Mouse (Mus musculus) heart, postnatal 0 days (tissue): ENCODE results near the gene Hhipl1.

Experiments
- CTCF ChIP-seq: IDR thresholded peaks from 2 replicates; pipeline ENCODE4 v1.5.1; 2016; ENCODE audit warnings: antibody characterized with exemption, control low read depth, low read depth
- EP300 ChIP-seq: IDR thresholded peaks from 2 replicates; pipeline ENCODE4 v1.6.1; 2016; ENCODE audit warnings: antibody characterized with exemption, low read depth

- no peak for TF ChIP-seq EP300
- no peak for TF ChIP-seq CTCF
Observed at GRCm38 (mm10) chr12:108316655-108317054, 10.6 kb downstream of the Hhipl1 start.
